Mouse (Mus musculus): ENCODE measurements around the gene Kcnk3.

- no peak for TF ChIP-seq CTCF (conservative IDR thresholded peaks at IDR 0.05; ENCODE audit: low read length)
- TF ChIP-seq POU5F1 (IDR thresholded peaks at IDR 0.05; ENCODE audit: borderline replicate concordance, low read length): no peak
Measured at GRCm38 (mm10) chr5:30593360-30593759, 5.4 kb downstream of the Kcnk3 start.

All from E14TG2a.4 (cell line).